Mouse (Mus musculus) heart, adult 2 months (tissue): ENCODE measurements around the gene Sfmbt1. TPM values are rescaled to one million over a fixed set of nuclear protein-coding genes. Genes with fewer than 3 reads are reported as not detected.
A peak's percentile ranks its signal among the peaks of the same experiment; 100 is the strongest.

Experiments
- DNase-seq, 2 experiments: peaks; one replicate each; pipeline ENCODE4 v3.0.0; 2021
- H3K27ac ChIP-seq: fragments of 200-600 bp; 2 replicates; pipeline ENCODE4 v1.8.1; 2022
- H3K27me3 ChIP-seq: fragments of 200-500 bp; 2 replicates; pipeline ENCODE4 v1.6.1; 2012; ENCODE audit warnings: mild to moderate bottlenecking, low read length, inconsistent platforms, mixed read lengths; ENCODE audit not compliant: control insufficient read depth, insufficient read depth
- H3K36me3 ChIP-seq: fragments of 200-500 bp; 2 replicates; pipeline ENCODE4 v1.6.1; 2012; ENCODE audit warnings: low read length, inconsistent platforms; ENCODE audit not compliant: control insufficient read depth, insufficient read depth
- H3K4me1 ChIP-seq: fragments of 200-500 bp; 2 replicates; pipeline ENCODE4 v1.6.1; 2011; ENCODE audit warnings: low read length; ENCODE audit not compliant: control insufficient read depth, insufficient read depth
- H3K4me3 ChIP-seq: fragments of 200-600 bp; 2 replicates; pipeline ENCODE4 v1.8.1; 2022
- H3K79me2 ChIP-seq: fragments of 200-500 bp; replicated peaks from 2 replicates; pipeline ENCODE4 v1.6.1; 2012; ENCODE audit warnings: mild to moderate bottlenecking, inconsistent platforms, low read length, moderate library complexity, mixed read lengths; ENCODE audit not compliant: control insufficient read depth, insufficient read depth
- H3K9ac ChIP-seq: fragments of 200-500 bp; 2 replicates; pipeline ENCODE4 v1.6.1; 2012; ENCODE audit warnings: low read depth, mild to moderate bottlenecking, control low read depth, inconsistent platforms, low read length, mixed read lengths
- CTCF ChIP-seq: fragments of 200-600 bp; IDR thresholded peaks from 2 replicates; pipeline ENCODE4 v1.8.1; 2022; ENCODE audit warnings: antibody characterized with exemption, mild to moderate bottlenecking, moderate library complexity
- EP300 ChIP-seq: fragments of 200-500 bp; IDR thresholded peaks from 2 replicates; pipeline ENCODE4 v1.6.1; 2011; ENCODE audit warnings: low read depth, low read length, control low read depth; ENCODE audit not compliant: insufficient read depth
- POLR2A ChIP-seq: fragments of 200-500 bp; IDR thresholded peaks from 2 replicates; pipeline ENCODE4 v1.6.1; 2011; ENCODE audit warnings: mild to moderate bottlenecking, low read depth, low read length, control low read depth; ENCODE audit not compliant: insufficient read depth
- WGBS: fragments of 180-500 bp; shearing (Covaris S2); methylation state at CpG from one replicate; pipeline ENCODE4 v1.1.7; 2018; 5-methylcytosine and 5-hydroxymethylcytosine counted together
- intact Hi-C: fragments of 180-260 bp; cut with DNase I; formaldehyde crosslinking; loops from one replicate; pipeline ENCODE4 v1.15.1; 2025
- polyA plus RNA-seq: library from polyadenylated mRNA; depleted of rRNA; stranded (reverse); fragments of >200 nt; gene quantifications from 2 replicates; pipeline ENCODE4 v1.2.3, GENCODE M21; 2012
- total RNA-seq, 2 experiments: library from RNA; stranded (reverse); gene quantifications; 2 replicates each; pipeline ENCODE4 v1.2.3; 2021

Gene Sfmbt1
- total and polyA plus RNA-seq, 3 experiments = 1.6 to 14.2 (median 12.9) TPM

- no peak for TF ChIP-seq CTCF
- no peak for TF ChIP-seq POLR2A
- no peak for TF ChIP-seq EP300
- DNase-seq = peak; percentile 57 to 67
- no peak overlapping the region for H3K9ac ChIP-seq
- 29% methylated on average over 4 of the region's 4 CpGs for whole genome bisulfite sequencing
- peak overlapping the region; percentile 64; the same call in 1 of the 2 replicates for H3K27ac ChIP-seq
- H3K4me1 ChIP-seq = peaks cover 13% of the 10 kb centered on the region
- peaks cover under 1% of the 10 kb centered on the region; the same call in 1 of the 2 replicates for H3K79me2 ChIP-seq
- intact Hi-C loops = loop anchor here (5.0 kb wide), 2 partner anchors 39 to 111 kb away; no protein-coding TSS in a partner anchor
- H3K27me3 ChIP-seq = no peaks in the 10 kb centered on the region
- peaks cover 6% of the 10 kb centered on the region; the same call in 1 of the 2 replicates for H3K36me3 ChIP-seq
- H3K4me3 ChIP-seq = no peak overlapping the region
Observed at GRCm38 (mm10) chr14:30828077-30828476, 113.4 kb downstream of the Sfmbt1 start.

- TF ChIP-seq EP300 (0 out of 2 replicates have a peak, but pooled peaks have one; percentile 67), POLR2A (0 out of 2 replicates have a peak, but pooled peaks have one; percentile 18), CTCF (no peak)
- intact Hi-C loops = loop anchor here (5.0 kb wide), 2 partner anchors 38 to 112 kb away; no protein-coding TSS in a partner anchor
- no peaks in the 10 kb centered on the region for H3K27me3 ChIP-seq
- DNase-seq = peak; percentile 66 to 77
- H3K9ac ChIP-seq = no peak overlapping the region
- WGBS = 42% methylated on average over 11 of the region's 11 CpGs
- peaks cover 6% of the 10 kb centered on the region; the same call in 1 of the 2 replicates for H3K36me3 ChIP-seq
- H3K4me3 ChIP-seq = no peak overlapping the region
- H3K79me2 ChIP-seq = peaks cover 2% of the 10 kb centered on the region; the same call in 1 of the 2 replicates
- H3K4me1 ChIP-seq = peaks cover 14% of the 10 kb centered on the region
- H3K27ac ChIP-seq = peak overlapping the region; percentile 64
Observed at GRCm38 (mm10) chr14:30828635-30829460, 114.2 kb downstream of the Sfmbt1 start.

DNA sequence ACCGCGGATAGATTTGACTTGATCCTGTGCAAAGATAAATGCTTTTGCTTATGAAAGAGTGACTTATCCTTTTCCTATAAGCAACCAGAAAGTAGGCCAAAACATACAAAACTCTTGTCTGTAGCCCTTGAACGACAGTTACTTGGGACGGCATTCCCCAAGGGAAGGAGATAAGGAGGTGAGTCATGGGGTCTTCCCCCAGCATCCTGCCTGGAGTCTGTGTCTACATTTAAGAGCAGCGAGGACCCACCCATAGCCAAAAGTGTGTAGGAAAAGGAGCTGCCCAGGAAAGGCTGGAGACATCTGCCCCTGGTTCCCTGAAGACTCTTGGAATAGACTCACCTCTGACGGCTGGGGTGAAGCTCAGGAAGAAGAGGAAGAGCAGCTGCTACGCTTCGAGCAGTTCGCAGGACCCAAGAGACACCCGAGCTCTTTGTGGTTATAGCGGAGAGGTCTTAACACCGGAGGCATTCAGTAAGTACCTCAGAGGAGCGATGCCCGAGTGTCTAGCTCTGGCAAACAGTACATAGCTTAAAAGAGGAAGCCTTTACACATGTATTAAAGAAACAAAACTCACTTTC lies 122.9 kb downstream of the Sfmbt1 start:
- WGBS = 39% methylated on average over 14 of the region's 14 CpGs
- H3K27me3 ChIP-seq = no peaks in the 10 kb centered on the region
- no peak for DNase-seq
- intact Hi-C loops = no loop called here
- TF ChIP-seq CTCF (no peak), POLR2A (no peak), EP300 (no peak)
- no peak overlapping the region for H3K27ac ChIP-seq
- peaks cover 7% of the 10 kb centered on the region for H3K4me1 ChIP-seq
- H3K79me2 ChIP-seq = 0 out of 2 replicates have a peak, but pooled peaks cover 2% of the 10 kb centered on the region
- H3K4me3 ChIP-seq = no peak overlapping the region
- H3K9ac ChIP-seq = no peak overlapping the region
- H3K36me3 ChIP-seq = no peaks in the 10 kb centered on the region

- Histone ChIP-seq H3K27ac (no peak overlapping the region), H3K27me3 (no peaks in the 10 kb centered on the region), H3K9ac (no peak overlapping the region), H3K4me3 (no peak overlapping the region), H3K36me3 (no peaks in the 10 kb centered on the region), H3K4me1 (no peaks in the 10 kb centered on the region), H3K79me2 (no peaks in the 10 kb centered on the region)
- no peak for TF ChIP-seq POLR2A
- no peak for TF ChIP-seq CTCF
- TF ChIP-seq EP300 = no peak
- no peak for DNase-seq
- intact Hi-C loops = no loop called here
- 94% methylated on average over 3 of the region's 3 CpGs for WGBS
Observed at GRCm38 (mm10) chr14:30843701-30844100, 129.1 kb downstream of the Sfmbt1 start.

GRCm38 (mm10) chr14:30850504-30850903 lies 135.9 kb downstream of the Sfmbt1 start:
- H3K27me3 ChIP-seq = no peaks in the 10 kb centered on the region
- H3K4me1 ChIP-seq = peaks cover 5% of the 10 kb centered on the region
- WGBS = 95% methylated on average over 5 of the region's 5 CpGs
- no peak overlapping the region for H3K4me3 ChIP-seq
- no peaks in the 10 kb centered on the region for H3K79me2 ChIP-seq
- no peaks in the 10 kb centered on the region for H3K36me3 ChIP-seq
- H3K9ac ChIP-seq = no peak overlapping the region
- no peak for DNase-seq
- H3K27ac ChIP-seq = no peak overlapping the region
- TF ChIP-seq EP300 (no peak), POLR2A (no peak), CTCF (no peak)
- intact Hi-C loops = no loop called here

DNA sequence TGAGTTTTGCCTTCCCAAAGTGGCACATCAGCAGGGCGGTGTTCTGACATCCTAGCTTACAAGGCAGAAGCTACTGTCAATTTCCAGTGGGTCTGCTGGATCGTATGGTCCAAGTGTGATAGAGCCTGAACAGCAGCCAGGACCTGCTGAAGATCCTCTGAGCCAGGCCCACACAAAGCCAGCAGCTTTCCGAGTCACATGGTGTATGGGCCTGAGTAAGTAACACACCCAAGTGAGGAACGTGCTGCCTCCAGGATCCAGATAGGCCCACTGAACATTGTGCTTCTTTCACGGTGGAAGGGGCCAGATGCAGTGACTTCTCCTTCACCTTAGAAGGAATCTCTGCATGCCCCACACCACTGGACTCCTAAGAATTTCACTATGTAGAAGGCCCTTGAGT lies 137.7 kb downstream of the Sfmbt1 start:
- intact Hi-C loops = no loop called here

More for the DNA sequence above, 137.7 kb downstream of the Sfmbt1 start:
- DNase-seq = no peak
- TF ChIP-seq EP300 = no peak
- no peak for TF ChIP-seq CTCF
- TF ChIP-seq POLR2A = no peak
- no peaks in the 10 kb centered on the region for H3K36me3 ChIP-seq
- no peaks in the 10 kb centered on the region for H3K79me2 ChIP-seq
- WGBS = 57% methylated on average over 5 of the region's 5 CpGs
- peaks cover 5% of the 10 kb centered on the region for H3K4me1 ChIP-seq
- no peaks in the 10 kb centered on the region for H3K27me3 ChIP-seq
- H3K4me3 ChIP-seq = no peak overlapping the region
- no peak overlapping the region for H3K27ac ChIP-seq
- H3K9ac ChIP-seq = no peak overlapping the region
